Mouse (Mus musculus): ENCODE measurements around the gene 4930442H23Rik. TPM values are rescaled to one million over a fixed set of nuclear protein-coding genes. Genes with fewer than 3 reads are reported as not detected.

The 4930442H23Rik gene
- polyA plus RNA-seq, 1 experiment from 2014 or later: not detected

Other genes starting within 250 kb of the 4930442H23Rik start
- 41.0 and 47.4 TPM in 2 replicates for gene Gng7, start 168.9 kb downstream of the 4930442H23Rik start, polyA plus RNA-seq (2015; fragmentation: Nextera tagmentation; extraction: Ambion mirVana)
- 37.6 and 45.4 TPM in 2 replicates for gene Diras1, start 158.2 kb downstream of the 4930442H23Rik start, polyA plus RNA-seq (2015; fragmentation: Nextera tagmentation; extraction: Ambion mirVana)
- gene Slc39a3, start 146.4 kb downstream of the 4930442H23Rik start, polyA plus RNA-seq (2015; fragmentation: Nextera tagmentation; extraction: Ambion mirVana): 48.1 and 54.0 TPM in 2 replicates
- gene Sgta, start 123.7 kb downstream of the 4930442H23Rik start, polyA plus RNA-seq (2015; fragmentation: Nextera tagmentation; extraction: Ambion mirVana): 325 and 344 TPM in 2 replicates
- 69.4 and 70.4 TPM in 2 replicates for gene Thop1, start 113.8 kb downstream of the 4930442H23Rik start, polyA plus RNA-seq (2015; fragmentation: Nextera tagmentation; extraction: Ambion mirVana)
- 0.17 and 0.66 TPM in 2 replicates for gene Creb3l3, start 85.0 kb downstream of the 4930442H23Rik start, polyA plus RNA-seq (2015; fragmentation: Nextera tagmentation; extraction: Ambion mirVana)
- gene Map2k2, start 77.9 kb downstream of the 4930442H23Rik start, polyA plus RNA-seq (2015; fragmentation: Nextera tagmentation; extraction: Ambion mirVana): 210 and 213 TPM in 2 replicates
- 11.6 and 11.8 TPM in 2 replicates for gene Zbtb7a, start 48.6 kb downstream of the 4930442H23Rik start, polyA plus RNA-seq (2015; fragmentation: Nextera tagmentation; extraction: Ambion mirVana)
- gene Pias4, start 15.9 kb downstream of the 4930442H23Rik start, polyA plus RNA-seq (2015; fragmentation: Nextera tagmentation; extraction: Ambion mirVana): 48.5 and 62.7 TPM in 2 replicates
- 652 and 674 TPM in 2 replicates for gene Eef2, start 7.2 kb downstream of the 4930442H23Rik start, polyA plus RNA-seq (2015; fragmentation: Nextera tagmentation; extraction: Ambion mirVana)
- gene Dapk3, start 844 bp downstream of the 4930442H23Rik start, polyA plus RNA-seq (2015; fragmentation: Nextera tagmentation; extraction: Ambion mirVana): 55.1 and 56.9 TPM in 2 replicates
- 0.11 TPM in 1 of 2 replicates, not detected in the other for gene Nmrk2, start 18.2 kb upstream of the 4930442H23Rik start, polyA plus RNA-seq (2015; fragmentation: Nextera tagmentation; extraction: Ambion mirVana)
- gene Atcay, start 47.0 kb upstream of the 4930442H23Rik start, polyA plus RNA-seq (2015; fragmentation: Nextera tagmentation; extraction: Ambion mirVana): 81.4 and 94.9 TPM in 2 replicates
- gene Zfr2, start 49.3 kb upstream of the 4930442H23Rik start, polyA plus RNA-seq (2015; fragmentation: Nextera tagmentation; extraction: Ambion mirVana): 18.4 and 24.0 TPM in 2 replicates
- gene Matk, start 69.1 kb upstream of the 4930442H23Rik start, polyA plus RNA-seq (2015; fragmentation: Nextera tagmentation; extraction: Ambion mirVana): 28.8 and 44.2 TPM in 2 replicates
- gene Mrpl54, start 83.1 kb upstream of the 4930442H23Rik start, polyA plus RNA-seq (2015; fragmentation: Nextera tagmentation; extraction: Ambion mirVana): 84.0 and 90.1 TPM in 2 replicates
- 39.1 and 41.6 TPM in 2 replicates for gene Apba3, start 83.1 kb upstream of the 4930442H23Rik start, polyA plus RNA-seq (2015; fragmentation: Nextera tagmentation; extraction: Ambion mirVana)
- 7.3 and 8.3 TPM in 2 replicates for gene Tjp3, start 107.7 kb upstream of the 4930442H23Rik start, polyA plus RNA-seq (2015; fragmentation: Nextera tagmentation; extraction: Ambion mirVana)
- 138 and 143 TPM in 2 replicates for gene Pip5k1c, start 109.1 kb upstream of the 4930442H23Rik start, polyA plus RNA-seq (2015; fragmentation: Nextera tagmentation; extraction: Ambion mirVana)
- 36.8 and 38.3 TPM in 2 replicates for gene Cactin, start 137.3 kb upstream of the 4930442H23Rik start, polyA plus RNA-seq (2015; fragmentation: Nextera tagmentation; extraction: Ambion mirVana)
- 3.6 and 4.9 TPM in 2 replicates for gene Tbxa2r, start 144.9 kb upstream of the 4930442H23Rik start, polyA plus RNA-seq (2015; fragmentation: Nextera tagmentation; extraction: Ambion mirVana)
- not detected in 2 replicates for gene Gipc3, start 159.4 kb upstream of the 4930442H23Rik start, polyA plus RNA-seq (2015; fragmentation: Nextera tagmentation; extraction: Ambion mirVana)
- 33.4 and 34.2 TPM in 2 replicates for gene Hmg20b, start 166.6 kb upstream of the 4930442H23Rik start, polyA plus RNA-seq (2015; fragmentation: Nextera tagmentation; extraction: Ambion mirVana)
- gene Mfsd12, start 173.6 kb upstream of the 4930442H23Rik start, polyA plus RNA-seq (2015; fragmentation: Nextera tagmentation; extraction: Ambion mirVana): 11.4 and 11.5 TPM in 2 replicates
- gene 4930404N11Rik, start 182.0 kb upstream of the 4930442H23Rik start, polyA plus RNA-seq (2015; fragmentation: Nextera tagmentation; extraction: Ambion mirVana): 0.72 and 0.86 TPM in 2 replicates
- gene Fzr1, start 194.7 kb upstream of the 4930442H23Rik start, polyA plus RNA-seq (2015; fragmentation: Nextera tagmentation; extraction: Ambion mirVana): 121 and 133 TPM in 2 replicates
- gene Dohh, start 200.6 kb upstream of the 4930442H23Rik start, polyA plus RNA-seq (2015; fragmentation: Nextera tagmentation; extraction: Ambion mirVana): 86.0 and 91.0 TPM in 2 replicates
- 6.2 and 8.8 TPM in 2 replicates for gene Gm48551, start 200.6 kb upstream of the 4930442H23Rik start, polyA plus RNA-seq (2015; fragmentation: Nextera tagmentation; extraction: Ambion mirVana)
- gene Gm48552, start 205.2 kb upstream of the 4930442H23Rik start, polyA plus RNA-seq (2015; fragmentation: Nextera tagmentation; extraction: Ambion mirVana): 1.0 and 2.2 TPM in 2 replicates
- 1.2 and 1.8 TPM in 2 replicates for gene Smim24, start 209.2 kb upstream of the 4930442H23Rik start, polyA plus RNA-seq (2015; fragmentation: Nextera tagmentation; extraction: Ambion mirVana)

Data from forebrain, embryonic 16.5 days (tissue).